Mouse (Mus musculus) frontal cortex, adult (tissue): ENCODE measurements around the gene Mtap.

ENCODE experiments used
- ATAC-seq: cut with Nextera tagmentation; 2 replicates; pipeline ENCODE4 v1.9.2; 2017; ENCODE audit warnings: mild to moderate bottlenecking, moderate library complexity, mixed read lengths; ENCODE audit not compliant: low TSS enrichment

Gene Mtap

DNA sequence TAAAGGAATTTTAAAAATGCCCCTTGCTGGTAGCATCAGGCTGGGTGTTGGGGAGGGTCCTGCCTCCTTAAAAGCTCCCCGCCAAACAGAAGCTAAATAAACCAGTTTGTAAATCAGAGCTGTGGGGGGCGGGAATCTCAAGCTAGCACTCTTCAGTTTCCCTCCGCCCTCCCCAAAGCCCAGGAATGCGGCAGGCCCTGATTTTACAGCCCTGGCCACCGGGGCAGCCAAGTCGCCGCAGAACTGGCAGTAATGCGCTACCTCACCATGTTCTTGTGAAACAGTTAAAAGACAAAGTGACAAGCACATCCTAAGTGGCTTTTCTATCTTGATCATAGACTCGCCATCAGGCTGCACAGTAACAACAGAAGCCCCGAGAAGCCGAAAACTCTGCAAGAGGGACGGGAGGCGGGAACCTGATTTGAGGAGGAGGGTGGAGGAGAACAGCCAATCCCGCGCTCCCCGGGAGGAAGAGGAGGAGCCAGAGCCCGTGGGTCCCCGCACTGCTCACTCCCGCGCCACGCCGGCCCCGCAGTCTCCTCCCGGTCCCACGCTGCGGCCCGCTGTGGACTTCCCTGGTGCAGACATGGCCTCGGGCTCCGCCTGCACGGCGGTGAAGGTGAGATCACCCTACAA, at the start of gene Mtap:
Gene Mtap, plus strand, starts transcription at position 217 of the 636 bp plus-strand sequence.
- peak; percentile 96 for ATAC-seq

DNA sequence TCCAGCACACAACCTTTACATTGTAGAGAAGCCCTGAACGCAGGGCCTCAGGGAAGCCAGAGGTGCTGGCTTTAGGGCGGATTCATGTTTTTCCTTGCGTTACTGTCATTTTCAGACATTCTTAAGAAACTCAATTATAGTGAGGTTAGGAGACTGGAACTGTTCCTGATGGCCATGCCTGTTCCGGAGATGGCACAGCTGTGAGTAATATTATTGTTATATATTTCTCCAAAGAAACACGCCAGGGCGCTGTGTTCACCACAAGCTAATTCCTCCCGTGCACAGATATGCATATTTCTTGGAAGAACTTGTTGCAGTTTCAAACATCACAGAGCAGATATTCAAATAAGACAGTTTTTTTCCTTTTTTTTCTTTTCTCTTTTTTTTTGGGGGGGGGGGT, 47.8 kb upstream of the Mtap start:
- no peak for ATAC-seq

DNA sequence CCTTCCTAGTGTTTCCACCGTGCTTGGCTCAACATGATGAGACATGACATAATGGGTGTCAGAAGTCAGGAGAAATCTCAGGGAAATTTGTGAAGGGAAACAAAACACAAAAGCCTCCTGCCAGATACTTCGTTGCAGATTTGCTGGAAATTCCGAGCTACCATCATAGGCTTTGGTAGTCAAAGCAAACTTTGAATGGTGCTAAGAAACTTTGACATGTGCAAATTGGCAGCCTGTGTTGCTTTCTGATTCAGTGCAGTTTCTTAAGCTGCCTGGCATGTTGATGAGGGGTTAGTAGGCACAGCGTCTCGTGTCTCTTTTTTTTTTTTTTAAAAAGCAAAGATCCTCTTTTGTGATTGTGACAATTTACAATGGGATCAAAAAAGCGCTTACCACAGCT, 46.7 kb upstream of the Mtap start:
- no peak for ATAC-seq

DNA sequence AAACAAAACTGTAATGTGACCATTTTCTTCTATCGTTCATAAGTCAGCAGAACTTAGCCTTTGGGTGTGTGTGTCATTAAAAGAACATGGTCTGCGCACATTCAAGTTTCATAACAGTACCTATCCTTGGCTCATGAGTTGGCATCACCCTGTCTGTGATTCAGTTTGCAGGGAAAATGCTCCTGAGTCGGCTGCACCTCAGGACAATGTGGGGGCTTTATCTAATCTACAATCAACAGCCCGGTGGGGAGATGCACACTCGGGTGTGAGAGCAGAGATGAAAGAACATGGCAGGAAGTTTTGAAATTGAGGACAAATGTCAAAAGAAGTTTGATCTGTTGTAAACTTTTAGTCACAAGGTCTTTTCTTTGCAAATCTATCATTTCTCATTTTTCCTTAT, 44.8 kb upstream of the Mtap start:
- no peak for ATAC-seq

DNA sequence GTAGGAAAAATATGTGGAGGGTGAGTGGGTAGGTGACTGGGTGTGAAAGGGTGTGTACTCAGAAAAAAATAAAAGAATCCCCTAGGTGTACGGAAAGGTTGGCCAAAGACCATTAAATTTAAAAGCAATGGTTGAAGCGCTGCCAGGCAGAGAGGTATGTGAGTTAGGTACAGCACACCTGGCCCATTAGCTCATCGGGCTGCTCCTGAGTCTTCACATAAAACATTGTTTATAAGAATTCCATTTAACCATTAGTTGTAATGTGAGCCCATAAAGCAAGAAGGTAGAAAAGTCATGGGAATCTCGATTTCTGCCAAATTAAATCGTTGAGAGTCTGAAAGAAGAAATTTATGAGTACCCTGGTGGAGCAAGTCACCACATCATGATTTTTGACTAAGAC, 42.1 kb upstream of the Mtap start:
- no peak for ATAC-seq

DNA sequence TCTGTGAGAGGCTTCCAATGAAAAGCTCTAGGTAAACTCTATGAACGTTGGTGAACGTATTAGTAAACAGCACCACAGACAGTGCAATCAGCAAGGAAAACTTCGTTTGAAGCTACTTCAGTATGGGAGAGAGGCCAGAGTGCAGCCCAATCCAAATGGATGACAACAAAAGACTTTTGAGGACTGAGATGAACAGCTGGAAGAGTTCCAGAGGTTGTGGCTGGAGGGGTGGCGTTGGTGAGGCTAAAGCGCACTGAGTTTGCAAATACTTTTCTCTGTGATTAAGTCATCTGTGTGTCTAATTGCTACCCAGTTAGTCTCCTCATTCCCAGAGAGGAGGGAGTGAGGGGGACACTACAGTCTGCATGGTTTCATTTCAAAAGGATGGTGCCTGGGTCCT, 38.7 kb upstream of the Mtap start:
- ATAC-seq = no peak

DNA sequence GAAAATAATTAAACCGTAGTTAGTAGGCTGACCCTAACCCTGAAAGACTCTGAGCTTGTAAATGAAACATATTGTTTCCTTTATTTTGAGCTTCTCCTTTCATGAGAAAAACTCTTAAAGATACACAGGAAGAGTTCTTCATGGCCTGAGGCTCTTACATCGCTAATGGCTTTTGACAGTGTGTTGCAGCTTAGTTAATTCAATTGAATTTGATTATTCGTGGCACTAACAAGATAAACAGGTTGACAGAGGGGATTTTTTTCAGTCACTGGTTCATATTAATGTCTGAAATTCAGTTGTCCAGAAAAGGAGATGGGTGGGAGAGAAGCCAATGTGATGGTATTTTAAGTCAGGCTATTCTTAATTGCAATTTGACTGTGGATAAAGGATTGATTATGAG, 35.6 kb upstream of the Mtap start:
- ATAC-seq = no peak

DNA sequence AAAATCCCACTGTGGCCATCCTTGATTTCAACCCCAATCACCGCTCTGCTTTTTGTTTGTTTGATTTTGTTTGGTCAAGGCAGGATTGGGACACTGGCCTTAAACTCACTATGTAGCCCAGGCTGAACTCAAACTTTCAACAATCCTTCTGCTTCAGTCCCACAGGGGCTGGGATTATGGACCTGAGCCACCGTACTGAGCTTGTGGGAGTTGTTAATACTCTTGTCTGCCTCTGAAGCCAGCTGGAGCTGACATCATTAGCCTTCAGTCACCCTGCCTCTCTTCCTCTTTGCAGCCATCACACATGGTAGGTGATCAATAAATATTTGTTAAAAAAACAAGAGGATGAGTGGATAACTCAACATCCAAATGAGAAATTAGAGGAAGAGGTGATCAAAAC, 34.6 kb upstream of the Mtap start:
- no peak for ATAC-seq

DNA sequence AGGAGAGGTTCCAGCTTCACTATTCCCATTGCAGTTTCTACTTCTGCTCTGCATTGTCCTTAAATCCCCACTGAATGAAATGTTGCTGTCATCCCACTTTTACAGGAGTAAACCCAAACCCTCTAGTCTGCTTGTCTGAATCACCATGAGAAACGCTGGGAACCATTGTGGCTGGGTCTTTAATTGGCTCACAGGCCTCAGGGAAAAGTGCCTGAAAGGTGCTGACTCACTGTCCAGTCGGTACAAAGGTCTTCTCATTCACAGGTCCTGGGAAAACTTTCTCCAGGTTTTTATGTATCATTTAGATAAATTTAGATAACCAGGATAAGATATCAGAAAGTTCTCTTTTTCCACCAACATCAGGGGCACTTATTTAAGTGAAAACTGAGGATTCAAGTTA, 31.4 kb upstream of the Mtap start:
- ATAC-seq = no peak

DNA sequence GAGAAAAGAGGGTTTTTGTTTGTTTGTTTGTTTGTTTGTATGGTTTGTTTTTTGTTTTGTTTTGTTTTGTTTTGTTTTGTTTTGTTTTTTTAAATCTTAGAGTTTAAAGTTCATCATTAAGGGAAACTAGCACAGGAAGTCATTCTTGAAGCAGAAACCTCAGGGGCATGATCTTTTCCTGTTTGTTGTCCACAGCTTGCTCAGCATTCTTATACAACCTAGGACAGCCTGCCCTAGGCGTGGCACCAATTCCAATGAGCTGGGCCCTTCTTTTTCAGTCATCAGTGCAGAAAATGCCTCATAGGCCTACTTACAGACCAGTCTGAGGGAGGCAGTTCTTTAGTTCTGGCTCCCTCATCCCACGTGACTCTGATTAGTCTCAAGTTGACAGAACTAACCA, 30.4 kb upstream of the Mtap start:
- ATAC-seq = no peak

DNA sequence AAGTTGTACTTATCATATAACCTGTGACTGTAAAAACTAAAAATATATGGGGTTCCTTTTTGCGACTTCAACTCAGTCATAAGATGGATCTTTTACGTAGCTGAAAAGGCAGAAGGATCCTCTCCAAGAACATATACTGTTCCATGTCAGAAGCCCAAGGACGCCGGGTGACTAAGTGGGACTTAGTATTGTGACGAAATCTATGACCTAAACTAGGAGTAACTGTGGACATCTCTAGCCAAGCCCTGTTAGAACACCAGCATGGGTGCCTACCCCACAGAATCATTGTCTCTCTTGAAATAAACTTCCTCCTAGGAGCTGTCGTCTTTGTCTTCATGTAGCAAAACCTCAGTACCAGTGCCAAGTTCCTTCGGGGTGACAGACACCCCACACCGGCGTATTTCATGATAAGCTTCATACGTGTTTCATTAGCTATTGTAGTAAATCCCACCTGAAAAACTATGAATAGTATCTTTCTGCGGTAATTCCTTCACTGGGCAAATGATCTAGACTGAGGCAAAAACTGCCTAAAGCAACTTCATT, 24.7 kb upstream of the Mtap start:
- no peak for ATAC-seq

DNA sequence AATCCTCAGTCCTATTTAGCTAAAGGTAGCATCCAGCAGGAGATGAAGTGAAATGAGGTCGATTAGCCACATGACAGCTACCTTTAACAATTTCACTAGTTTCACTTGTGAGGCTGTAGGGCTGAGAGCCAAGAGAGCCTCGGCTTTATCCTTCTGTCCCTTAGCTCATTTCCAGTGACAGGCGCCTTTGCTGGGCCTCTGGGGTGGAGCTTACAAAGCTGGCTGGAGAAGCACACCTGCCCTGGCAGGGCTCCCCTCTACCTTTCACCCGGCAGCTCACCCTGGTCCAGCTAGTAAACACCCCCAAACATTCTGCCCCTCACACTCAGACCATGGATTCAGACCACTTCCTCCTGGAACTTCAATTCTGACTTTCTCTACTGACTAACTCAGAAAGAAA, 24.1 kb upstream of the Mtap start:
- no peak for ATAC-seq

DNA sequence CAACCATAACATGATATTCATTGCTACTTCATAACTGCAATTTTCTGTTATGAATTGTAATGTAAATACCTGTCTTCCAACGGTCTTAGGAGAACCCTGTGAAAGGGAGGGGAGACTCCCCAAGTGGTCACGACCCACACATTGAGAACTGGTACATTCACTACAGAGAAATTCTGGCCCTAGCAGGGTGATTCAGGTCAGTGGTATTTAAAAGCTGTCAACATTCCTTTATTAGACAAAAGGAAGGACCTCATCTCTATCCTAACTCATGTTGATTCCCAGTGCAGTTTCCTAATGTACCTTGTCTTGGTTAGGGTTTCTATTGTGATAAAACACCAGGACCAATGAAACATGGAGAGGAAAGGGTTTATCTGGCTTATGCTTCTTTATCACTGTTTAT, 20.9 kb upstream of the Mtap start:
- ATAC-seq = no peak

DNA sequence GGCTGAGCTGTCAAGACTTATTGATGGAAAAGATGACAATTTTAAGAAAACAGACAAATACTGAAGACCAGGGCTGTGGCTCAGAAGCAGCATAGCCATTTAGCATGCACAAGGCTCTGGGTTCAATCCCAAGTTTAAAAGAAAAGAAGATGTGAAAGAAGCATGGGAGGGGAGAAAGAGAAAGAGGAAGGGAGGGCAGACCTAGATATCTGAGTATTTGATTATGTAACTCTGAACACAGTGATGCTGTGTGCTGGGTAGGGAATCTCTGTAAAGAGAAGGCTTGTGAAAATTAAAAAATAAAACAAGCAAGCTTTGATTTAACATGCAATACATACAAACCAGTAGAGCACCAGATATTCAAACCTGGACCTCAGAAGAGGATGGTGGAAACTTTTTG, 17.0 kb upstream of the Mtap start:
- no peak for ATAC-seq

DNA sequence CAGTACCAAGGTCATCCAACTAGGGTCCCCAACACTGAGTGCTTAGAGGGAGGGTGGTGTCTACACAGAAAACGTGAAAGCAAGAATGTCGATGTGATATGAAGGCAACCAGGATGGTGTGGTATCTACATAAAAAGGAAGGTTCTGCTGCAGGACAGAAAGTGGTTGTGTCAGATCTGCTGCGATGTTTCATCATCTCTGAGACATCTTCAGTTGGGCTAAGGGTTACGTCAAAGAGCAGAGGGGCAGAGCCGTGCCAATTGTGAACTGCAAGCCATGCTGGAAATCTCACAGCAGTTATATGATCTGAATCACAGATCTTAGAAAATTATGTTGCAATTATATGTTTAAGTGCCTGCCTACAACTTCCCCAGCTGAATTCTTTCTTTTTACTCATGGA, 16.6 kb upstream of the Mtap start:
- ATAC-seq = no peak

DNA sequence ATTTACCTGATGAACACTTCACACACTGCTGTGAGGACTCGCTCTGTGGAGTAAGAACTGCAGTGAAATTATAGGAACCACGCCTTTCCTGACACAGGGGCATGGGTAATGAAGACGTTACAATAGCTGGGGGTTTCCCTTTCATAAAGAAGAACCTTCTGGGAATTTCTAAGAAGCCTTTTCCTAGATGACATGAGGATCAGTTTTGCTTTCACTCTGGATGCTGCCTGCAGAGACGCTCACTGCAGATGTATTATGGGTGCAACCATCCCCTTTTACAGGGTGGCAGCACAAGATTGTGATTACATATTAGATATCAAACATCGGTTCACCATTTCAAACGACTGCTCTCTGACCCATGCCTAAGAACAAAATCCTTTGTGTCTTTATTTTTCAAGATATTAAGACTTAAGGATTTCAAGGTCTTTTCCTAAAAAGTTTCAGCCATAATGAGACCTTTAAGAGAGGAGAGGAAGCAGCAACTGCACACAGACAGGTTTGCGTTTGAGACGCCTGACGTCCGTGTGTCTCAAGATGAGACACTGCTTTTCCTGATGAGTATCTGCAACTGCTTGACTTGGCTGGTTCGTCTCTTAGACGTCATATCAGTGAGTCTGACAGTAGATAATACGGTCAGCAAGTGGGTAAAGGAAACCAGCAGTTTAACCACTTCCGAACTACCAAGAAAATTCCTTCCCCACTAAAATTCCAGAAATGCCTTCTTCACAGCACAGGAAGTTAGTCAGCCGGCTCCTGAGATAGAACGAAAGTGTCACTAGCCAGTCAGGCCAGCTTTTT, 13.3 kb upstream of the Mtap start:
- ATAC-seq = no peak

DNA sequence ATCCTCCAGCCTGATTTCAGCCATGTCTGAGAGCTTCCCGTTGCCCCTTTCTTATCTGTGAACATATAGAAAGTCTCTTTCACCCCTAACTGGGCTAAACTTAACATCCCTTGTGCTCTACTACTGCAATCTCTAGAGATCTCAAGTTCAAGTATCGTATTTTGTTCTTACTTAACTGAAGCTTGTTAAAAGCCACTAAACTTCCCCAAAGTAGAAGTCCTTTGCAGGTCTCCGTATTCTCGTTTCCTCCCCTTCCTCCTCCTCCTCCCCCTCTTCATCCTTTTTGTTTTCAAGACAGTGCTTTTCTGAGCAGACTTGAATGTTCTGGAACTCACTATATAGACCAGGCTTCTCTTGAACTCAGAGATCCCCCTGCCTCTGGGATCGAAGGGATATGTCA, 9.2 kb upstream of the Mtap start:
- no peak for ATAC-seq

DNA sequence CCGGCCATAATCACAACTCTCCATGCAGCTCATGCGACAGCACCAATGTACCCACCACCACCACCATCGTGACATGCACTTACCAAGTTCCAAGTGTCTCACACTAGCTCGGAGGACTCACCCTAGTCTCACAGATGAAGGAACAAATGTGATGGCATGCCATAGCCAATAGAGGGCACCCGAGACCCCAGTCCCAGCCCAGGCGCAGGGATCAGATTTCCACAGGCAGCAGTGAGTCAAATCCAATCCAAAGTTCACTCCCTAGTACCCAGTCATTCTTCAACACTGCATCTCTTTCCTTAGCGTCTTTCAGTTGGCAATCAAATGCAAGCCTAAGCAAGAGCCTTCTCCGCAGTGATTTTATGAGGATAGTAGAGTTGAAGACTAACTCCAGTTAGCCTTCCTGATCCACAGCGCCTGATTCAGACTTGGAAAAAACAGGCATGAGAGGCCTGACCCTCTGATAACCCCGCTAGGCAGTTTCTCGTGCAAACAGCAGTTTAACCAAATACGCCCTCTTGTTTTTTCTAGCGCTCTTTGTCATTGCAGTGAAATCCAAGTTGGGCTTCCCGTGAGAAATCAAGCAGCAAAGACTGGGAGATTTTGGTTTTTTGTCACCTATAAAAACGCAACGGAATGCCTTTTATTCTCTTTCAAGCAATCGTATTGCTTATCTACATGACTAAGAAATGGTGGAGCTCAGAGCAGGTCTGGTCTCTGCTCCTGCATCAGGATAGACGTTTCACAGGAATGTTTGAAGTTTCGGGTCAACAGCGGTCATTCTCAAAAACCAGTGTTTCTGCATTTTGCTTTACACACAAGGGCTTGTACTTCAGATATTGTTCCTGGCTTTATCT, 8.6 kb upstream of the Mtap start:
- peak; percentile 94 for ATAC-seq

DNA sequence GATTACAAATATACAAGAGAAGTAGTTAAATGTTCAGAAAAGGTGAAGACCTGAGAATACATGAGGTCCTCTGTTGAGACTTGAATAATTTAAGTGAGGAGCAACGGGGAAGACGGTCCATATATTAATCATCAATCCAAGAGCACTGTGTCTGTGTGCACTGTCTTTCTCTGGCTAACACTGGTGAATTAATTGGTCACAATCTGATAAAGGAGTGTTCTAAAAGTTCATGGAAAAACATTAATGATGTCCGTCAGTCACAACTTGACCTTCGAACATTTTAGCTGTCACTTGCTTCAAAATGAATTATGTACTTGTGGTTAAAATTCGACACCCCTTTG, 8.0 kb upstream of the Mtap start:
- ATAC-seq = no peak

DNA sequence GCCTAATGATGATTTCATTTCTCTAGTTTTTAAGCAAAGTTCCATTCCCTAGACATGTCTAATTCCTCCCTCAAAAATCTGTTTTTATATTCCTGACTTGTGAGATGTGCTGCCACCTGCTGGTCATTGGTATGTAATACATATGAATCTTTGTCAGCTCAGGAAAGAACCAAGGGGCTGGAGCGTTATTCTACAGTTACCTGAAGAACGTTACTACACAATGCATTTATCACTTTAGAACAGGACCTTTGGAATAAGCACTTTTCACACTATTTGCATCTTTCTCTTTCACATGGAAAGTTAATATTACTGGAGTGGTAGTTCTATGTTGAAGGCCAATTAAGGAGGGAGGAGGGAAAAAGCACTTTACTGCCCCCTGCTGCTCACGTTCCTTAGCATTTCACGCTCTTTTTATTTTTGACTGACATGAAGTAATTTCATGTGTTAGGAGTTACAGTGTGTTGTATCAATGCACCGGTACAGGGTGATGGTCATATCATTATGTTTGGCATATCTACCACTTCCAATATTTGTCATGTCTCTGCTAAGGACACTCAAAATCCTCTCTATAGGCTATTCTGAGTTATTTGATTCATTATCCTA, 7.5 kb upstream of the Mtap start:
- ATAC-seq = peak; percentile 91

DNA sequence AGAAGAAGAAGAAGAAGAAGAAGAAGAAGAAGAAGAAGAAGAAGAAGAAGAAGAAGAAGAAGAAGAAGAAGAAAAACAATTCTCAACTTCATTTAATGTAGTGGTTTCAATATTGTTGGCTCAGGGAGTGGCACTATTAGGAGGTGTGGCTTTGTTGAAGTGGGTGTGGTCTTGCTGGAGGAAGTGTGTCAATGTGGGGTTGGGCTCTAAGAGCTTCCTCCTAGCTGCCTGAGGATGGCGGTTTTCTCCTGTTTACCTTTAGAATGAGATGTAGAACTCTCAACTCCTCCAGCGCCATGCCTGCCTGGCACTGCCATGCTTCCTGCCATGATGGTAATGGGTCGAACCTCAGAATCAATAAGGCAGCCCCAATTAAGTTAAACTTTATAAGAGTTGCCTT, 5.1 kb upstream of the Mtap start:
- ATAC-seq = no peak

DNA sequence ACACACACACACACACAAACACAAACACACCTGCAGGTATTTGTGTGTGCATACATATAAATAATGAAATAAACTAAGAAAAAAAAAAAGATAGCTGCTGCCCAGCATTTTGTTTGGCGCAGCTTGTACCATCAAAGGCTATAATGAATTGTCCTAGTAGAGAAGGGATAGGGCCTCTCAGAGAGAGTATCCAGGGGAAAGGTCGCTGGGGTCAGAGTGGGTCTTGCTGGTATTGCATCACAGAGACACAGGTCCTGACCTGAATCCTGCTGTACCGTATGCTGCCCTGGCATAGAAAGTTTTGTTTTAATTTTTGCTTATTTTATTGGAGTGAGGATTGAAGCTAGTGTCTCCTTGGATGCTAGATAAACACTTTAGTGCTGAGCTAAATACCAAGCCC, 566 bp upstream of the Mtap start:
- no peak for ATAC-seq
